Mouse (Mus musculus) right cerebral cortex, postnatal 4 days (tissue): ENCODE data around the gene Efcab6.
"Not testable (repeated sequence)": the region's sequence is repeated elsewhere in the genome, so short reads cannot be mapped to it uniquely, and the experiment has no call there.

Experiments used
- DNase-seq: peaks from one replicate; pipeline ENCODE4 v3.0.0-alpha.2; 2022

Efcab6 gene

GRCm38 (mm10) chr15:84065140-84065539 is at the start of gene Efcab6:
Efcab6 (minus strand) TSS chr15:84065379.
- peak; percentile 66 for DNase-seq

- DNase-seq: no peak
These were observed 48.7 kb upstream of the Efcab6 start for GRCm38 (mm10) chr15:84113873-84114272.

GRCm38 (mm10) chr15:84108899-84109298 is 43.7 kb upstream of the Efcab6 start:
- no peak for DNase-seq

- DNase-seq: no peak
These were observed 40.8 kb upstream of the Efcab6 start for GRCm38 (mm10) chr15:84105924-84106500.

GRCm38 (mm10) chr15:84105105-84105923 is 40.1 kb upstream of the Efcab6 start, which contains the start of gene Sult4a1:
Sult4a1 (minus strand) TSS chr15:84105754.
- DNase-seq: peak; percentile 80

GRCm38 (mm10) chr15:84104626-84105025 is 39.4 kb upstream of the Efcab6 start:
- DNase-seq: peak; percentile 31

- not testable (repeated sequence) for DNase-seq
These were observed 32.4 kb upstream of the Efcab6 start for GRCm38 (mm10) chr15:84097536-84097935.

- no peak for DNase-seq
These were observed 30.9 kb upstream of the Efcab6 start for GRCm38 (mm10) chr15:84096051-84096450.

- no peak for DNase-seq
These were observed 29.7 kb upstream of the Efcab6 start for GRCm38 (mm10) chr15:84094921-84095320.

- no peak for DNase-seq
These were observed 21.6 kb upstream of the Efcab6 start for GRCm38 (mm10) chr15:84086775-84087174.

- no peak for DNase-seq
These were observed 21.2 kb upstream of the Efcab6 start for GRCm38 (mm10) chr15:84086364-84086763.

GRCm38 (mm10) chr15:84080069-84080468 is 14.9 kb upstream of the Efcab6 start:
- no peak for DNase-seq

- DNase-seq: no peak
These were observed 14.3 kb upstream of the Efcab6 start for GRCm38 (mm10) chr15:84079519-84079918.

GRCm38 (mm10) chr15:84078667-84079066 is 13.5 kb upstream of the Efcab6 start:
- DNase-seq: no peak

GRCm38 (mm10) chr15:84077151-84077550 is 12.0 kb upstream of the Efcab6 start:
- DNase-seq: no peak

GRCm38 (mm10) chr15:84074705-84075185 is 9.6 kb upstream of the Efcab6 start:
- peak; percentile 59 for DNase-seq

- peak; percentile 84 for DNase-seq
These were observed 8.9 kb upstream of the Efcab6 start for GRCm38 (mm10) chr15:84073911-84074704.

- no peak for DNase-seq
These were observed 7.9 kb upstream of the Efcab6 start for GRCm38 (mm10) chr15:84073058-84073457.

- peak; percentile 94 for DNase-seq
These were observed 7.0 kb upstream of the Efcab6 start for GRCm38 (mm10) chr15:84072226-84072625.

- no peak for DNase-seq
These were observed 5.0 kb upstream of the Efcab6 start for GRCm38 (mm10) chr15:84070116-84070676.

GRCm38 (mm10) chr15:84069455-84070050 is 4.4 kb upstream of the Efcab6 start:
- DNase-seq: no peak

GRCm38 (mm10) chr15:84065701-84066100 is 522 bp upstream of the Efcab6 start:
- no peak for DNase-seq

GRCm38 (mm10) chr15:84058841-84059240 is 6.3 kb downstream of the Efcab6 start:
- DNase-seq: no peak
